Mouse (Mus musculus) spleen, adult 2 months (tissue): Measurements from ENCODE around the gene Ppif.

ENCODE experiments used
- CTCF ChIP-seq: fragments of 200-500 bp; IDR thresholded peaks from 2 replicates; pipeline ENCODE4 v1.5.1; 2011; ENCODE audit warnings: mild to moderate bottlenecking, inconsistent platforms; ENCODE audit not compliant: insufficient read depth, insufficient read length, insufficient replicate concordance; ENCODE audit errors: extremely low read depth
- POLR2A ChIP-seq: fragments of 200-500 bp; IDR thresholded peaks from 2 replicates; pipeline ENCODE4 v1.6.1; 2011; ENCODE audit warnings: low read depth, low read length, inconsistent platforms

DNA sequence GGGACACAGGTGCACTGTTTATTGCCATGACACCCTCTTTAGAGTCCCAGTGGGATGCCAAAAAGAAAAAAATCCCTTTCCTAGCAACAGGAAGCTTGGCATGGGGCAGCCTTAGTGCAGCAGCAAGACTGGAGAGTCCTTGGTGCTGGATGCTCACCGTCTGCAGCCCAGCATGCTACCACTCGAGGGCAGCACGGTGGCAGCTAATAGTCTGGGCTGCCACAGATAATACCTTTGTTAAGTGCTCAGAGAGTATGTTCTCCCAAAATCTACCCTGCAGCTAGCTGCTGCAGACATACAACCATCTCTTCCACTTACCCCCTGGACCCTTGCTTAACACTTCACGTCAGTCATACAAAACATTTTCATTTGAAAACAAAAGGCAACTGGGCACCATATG, 19.5 kb downstream of the Ppif start:
- TF ChIP-seq CTCF (peak; percentile 43; the same call in 1 of the 2 replicates), POLR2A (no peak)
